Mouse (Mus musculus) forelimb bud, embryonic 11.5 days (tissue): ENCODE measurements around the gene Tmem178b.
A peak's percentile ranks its signal among the peaks of the same experiment; 100 is the strongest.

Experiments used
- DNase-seq: peaks from one replicate; pipeline ENCODE4 v3.0.0-alpha.2; 2012; ENCODE audit warnings: low read depth, low spot score

Gene Tmem178b

GRCm38 (mm10) chr6:40015711-40016460 lies 142.8 kb downstream of the Tmem178b start:
- no peak for DNase-seq

- DNase-seq, result no peak
These were observed 146.3 kb downstream of the Tmem178b start for GRCm38 (mm10) chr6:40019396-40019795.

- no peak for DNase-seq
These were observed 150.7 kb downstream of the Tmem178b start for GRCm38 (mm10) chr6:40023592-40024335.

- DNase-seq, result no peak
These were observed 151.4 kb downstream of the Tmem178b start for GRCm38 (mm10) chr6:40024336-40024934.

GRCm38 (mm10) chr6:40032901-40033300 lies 159.8 kb downstream of the Tmem178b start:
- DNase-seq, result no peak

- DNase-seq, result no peak
These were observed 160.9 kb downstream of the Tmem178b start for GRCm38 (mm10) chr6:40033935-40034334.

- peak; percentile 12 for DNase-seq
These were observed 176.2 kb downstream of the Tmem178b start for GRCm38 (mm10) chr6:40048969-40049908.

GRCm38 (mm10) chr6:40049909-40050484 lies 176.9 kb downstream of the Tmem178b start:
- no peak for DNase-seq

GRCm38 (mm10) chr6:40051698-40052097 lies 178.6 kb downstream of the Tmem178b start:
- no peak for DNase-seq

GRCm38 (mm10) chr6:40052593-40052992 lies 179.5 kb downstream of the Tmem178b start:
- DNase-seq, result no peak

- DNase-seq, result no peak
These were observed 186.4 kb downstream of the Tmem178b start for GRCm38 (mm10) chr6:40059466-40059865.

- no peak for DNase-seq
These were observed 188.5 kb downstream of the Tmem178b start for GRCm38 (mm10) chr6:40061327-40062189.

GRCm38 (mm10) chr6:40062190-40062501 lies 189.1 kb downstream of the Tmem178b start:
- no peak for DNase-seq

GRCm38 (mm10) chr6:40063438-40063837 lies 190.4 kb downstream of the Tmem178b start:
- no peak for DNase-seq

- no peak for DNase-seq
These were observed 190.8 kb downstream of the Tmem178b start for GRCm38 (mm10) chr6:40063899-40064298.

GRCm38 (mm10) chr6:40064342-40064741 lies 191.3 kb downstream of the Tmem178b start:
- DNase-seq, result no peak

- no peak for DNase-seq
These were observed 195.4 kb downstream of the Tmem178b start for GRCm38 (mm10) chr6:40068467-40068866.

- DNase-seq, result peak; percentile 48
These were observed 197.9 kb downstream of the Tmem178b start for GRCm38 (mm10) chr6:40071007-40071406.

GRCm38 (mm10) chr6:40076089-40076488 lies 203.0 kb downstream of the Tmem178b start:
- DNase-seq, result no peak

GRCm38 (mm10) chr6:40076670-40077313 lies 203.7 kb downstream of the Tmem178b start:
- DNase-seq, result no peak
